Mouse (Mus musculus): ENCODE measurements at regions not wholly inside any gene's neighbourhood (a gene's known extent, or its start where the extent isn't known, plus 50 kb on each side); places are given as distances from the start of the nearest gene placed in this dataset.
"Not testable (repeated sequence)": the region's sequence is repeated elsewhere in the genome, so short reads cannot be mapped to it uniquely, and the experiment has no call there.

DNA sequence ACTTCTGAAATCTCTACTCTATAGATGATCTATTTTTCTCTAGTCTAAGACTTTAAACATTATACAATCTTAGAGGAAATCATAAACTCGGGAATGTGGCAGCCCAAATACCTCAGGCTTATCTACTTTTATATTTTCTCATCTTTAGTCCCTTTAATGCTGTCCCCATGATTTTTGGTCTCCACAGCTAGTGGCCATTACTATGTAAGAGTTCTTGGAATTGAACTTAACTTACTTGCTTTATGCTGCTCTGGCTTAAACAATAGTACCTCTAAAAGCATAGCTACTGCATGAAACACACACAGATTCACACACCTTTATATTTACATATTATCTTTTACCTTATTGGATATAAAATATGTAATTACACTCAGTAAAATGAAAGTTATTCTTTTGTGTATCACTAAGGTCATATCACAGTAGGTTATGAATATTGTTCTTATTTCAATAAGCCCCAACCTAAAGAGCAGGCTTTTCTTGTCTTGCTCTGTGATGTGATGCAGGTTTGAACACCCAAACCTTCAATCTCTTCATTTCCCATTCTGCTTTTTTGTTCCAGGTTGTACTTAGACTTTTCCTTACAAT is 78.9 kb upstream of the Cwc22 start:
- no peak for ATAC-seq (replicated peaks; ENCODE audit: low read depth, poor library complexity, severe bottlenecking)

DNA sequence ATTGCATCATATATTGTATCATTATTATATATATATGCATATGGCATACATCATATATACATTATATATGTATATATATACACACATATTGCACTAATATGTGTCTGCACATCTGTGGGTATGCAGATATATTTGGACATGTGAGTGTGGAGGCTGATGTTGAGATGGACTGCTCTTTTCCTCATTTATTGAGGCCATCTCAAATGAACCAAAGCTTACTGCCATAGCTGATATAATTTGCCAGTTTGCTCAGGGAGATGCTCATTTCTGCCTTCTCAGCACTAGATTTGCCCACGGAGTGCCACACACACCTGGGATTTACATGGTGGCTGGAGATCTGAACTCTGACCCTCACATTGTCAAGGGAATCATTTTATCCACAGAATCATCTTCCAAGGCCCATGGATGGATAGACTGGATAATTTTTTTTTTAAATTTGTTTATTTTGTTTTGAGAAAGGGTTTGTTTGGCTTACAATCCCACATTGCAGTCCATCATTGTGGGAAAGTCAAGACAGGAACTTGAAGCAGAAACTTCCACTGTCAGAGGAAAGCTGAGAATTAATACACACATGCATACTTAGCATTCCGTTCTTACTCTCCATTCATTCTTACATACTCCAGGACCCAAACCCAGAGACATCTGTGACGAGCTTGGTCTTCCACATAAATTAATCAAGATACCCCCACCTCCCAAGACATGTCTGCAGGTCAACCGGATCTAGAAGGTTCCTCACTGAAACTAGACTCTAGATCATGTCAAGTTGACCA is 77.9 kb upstream of the Cwc22 start:
- ATAC-seq (replicated peaks; ENCODE audit: low read depth, poor library complexity, severe bottlenecking), result no peak

DNA sequence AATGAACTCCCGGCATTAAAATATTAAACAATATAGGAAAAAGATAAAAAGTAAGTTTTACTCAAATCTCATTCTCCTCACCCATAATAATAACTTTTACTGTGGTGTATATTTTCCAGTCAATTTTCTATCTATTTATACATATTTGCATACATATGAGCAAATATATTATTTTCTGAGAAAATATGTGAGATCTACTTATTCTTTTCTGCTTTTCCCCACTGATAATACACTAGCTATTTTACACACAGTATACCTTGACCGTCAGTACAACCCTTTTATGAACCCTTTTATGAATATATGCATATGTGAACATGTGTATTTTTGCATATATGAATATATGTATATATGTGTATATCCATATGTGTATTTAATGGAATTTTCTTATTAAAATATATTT is 77.2 kb upstream of the Cwc22 start:
- ATAC-seq (replicated peaks; ENCODE audit: low read depth, poor library complexity, severe bottlenecking), result no peak

DNA sequence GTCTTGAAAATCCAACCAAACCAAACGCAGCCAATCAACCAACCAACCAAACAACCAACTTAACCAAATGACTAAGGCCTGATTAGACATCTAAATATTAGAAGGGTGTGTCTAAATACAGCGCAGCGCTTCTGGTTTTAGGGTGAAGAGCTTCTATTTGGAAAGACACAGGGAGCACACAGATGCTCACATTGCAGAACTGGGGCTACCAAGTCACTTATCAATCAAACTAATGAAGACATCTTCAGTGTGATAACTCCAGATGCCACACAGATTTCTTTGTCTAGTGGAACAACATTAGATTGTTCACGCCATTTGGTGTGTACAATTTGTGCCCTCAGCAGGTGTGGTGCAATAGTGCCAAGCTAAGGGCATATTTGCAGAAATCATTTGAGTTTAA is 76.6 kb upstream of the Cwc22 start:
- ATAC-seq (replicated peaks; ENCODE audit: low read depth, poor library complexity, severe bottlenecking), result no peak

DNA sequence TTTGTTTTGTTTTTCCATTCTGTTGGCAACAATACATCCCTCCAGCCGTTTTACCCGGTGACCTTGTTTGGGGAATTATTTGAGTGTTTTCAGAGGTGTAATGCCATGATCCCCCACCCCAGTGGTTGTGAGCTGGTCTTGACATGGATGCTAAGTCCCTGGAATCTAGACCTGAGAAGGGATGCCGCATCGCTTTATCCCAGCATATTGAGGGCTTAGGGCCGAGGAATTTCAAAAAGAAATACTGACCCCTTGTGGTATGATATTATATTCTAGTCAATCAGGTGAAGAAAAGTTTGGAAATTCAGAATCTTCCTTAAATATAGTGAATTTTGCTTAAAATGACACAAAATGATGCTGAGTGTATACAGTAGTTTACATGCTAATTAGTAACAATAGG is 75.7 kb upstream of the Cwc22 start:
- no peak for ATAC-seq (replicated peaks; ENCODE audit: low read depth, poor library complexity, severe bottlenecking)

DNA sequence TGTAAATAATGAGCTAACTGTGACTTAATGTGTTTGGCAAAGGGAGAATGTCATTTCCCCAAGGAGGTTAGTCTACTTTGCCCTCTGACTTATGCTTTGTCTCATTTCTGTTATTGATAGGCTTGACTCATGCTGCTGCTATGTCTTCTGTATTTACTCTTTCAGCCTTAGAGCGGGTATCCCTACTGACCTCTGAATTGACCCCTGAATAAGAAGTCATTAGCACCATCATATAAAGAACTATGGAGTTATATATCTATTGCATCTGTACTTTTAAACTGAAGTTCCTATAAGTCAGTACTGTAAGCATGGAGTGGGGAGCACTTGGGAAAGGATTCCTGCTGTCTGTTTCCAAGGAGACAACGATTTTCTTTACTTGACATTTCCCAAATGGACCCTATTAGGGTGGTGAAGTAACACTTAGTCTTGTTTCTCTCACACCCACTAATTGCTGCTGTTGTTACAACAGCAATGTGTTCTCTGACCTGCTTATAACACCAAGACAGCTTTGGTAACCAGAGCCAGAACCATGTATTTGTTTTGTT is 75.3 kb upstream of the Cwc22 start:
- no peak for ATAC-seq (replicated peaks; ENCODE audit: low read depth, poor library complexity, severe bottlenecking)

DNA sequence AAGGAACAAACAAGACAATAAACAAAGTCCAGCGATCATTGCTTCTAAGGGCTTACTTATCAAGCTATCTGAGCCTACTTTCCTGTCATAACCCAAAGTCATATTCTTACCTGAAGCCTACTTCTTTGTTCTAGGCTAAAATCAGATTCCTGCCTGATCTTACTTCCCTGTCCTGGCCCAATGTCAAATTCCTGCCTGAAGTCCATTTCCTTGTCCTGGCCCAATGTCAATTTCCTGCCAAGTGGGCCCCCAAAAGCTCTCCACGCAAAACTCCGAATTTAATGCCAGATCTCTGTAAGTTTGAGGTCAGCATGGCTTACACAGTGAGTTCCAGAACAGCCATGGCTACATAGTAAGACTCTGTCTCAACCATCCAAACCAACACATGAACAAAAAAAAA is 74.3 kb upstream of the Cwc22 start:
- no peak for ATAC-seq (replicated peaks; ENCODE audit: low read depth, poor library complexity, severe bottlenecking)

DNA sequence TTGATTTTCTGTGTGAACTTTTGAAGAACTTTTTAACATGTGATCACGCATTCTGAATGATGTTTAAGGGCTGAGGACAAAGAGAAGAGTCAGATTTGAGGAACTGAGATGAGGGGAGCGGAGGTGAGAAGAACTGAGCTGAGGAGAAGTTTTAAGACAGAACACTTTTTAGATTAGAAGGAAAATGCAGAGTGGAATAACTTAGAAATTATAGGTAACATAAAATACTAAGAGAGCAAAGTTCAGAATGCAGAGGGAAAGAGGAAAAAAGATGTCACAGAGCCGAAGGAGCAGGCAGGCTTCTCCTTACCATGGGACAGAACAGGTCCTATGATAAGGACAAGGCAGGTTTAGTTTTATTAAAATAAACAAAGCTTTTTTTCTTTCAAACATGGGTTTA is 73.7 kb upstream of the Cwc22 start:
- no peak for ATAC-seq (replicated peaks; ENCODE audit: low read depth, poor library complexity, severe bottlenecking)

DNA sequence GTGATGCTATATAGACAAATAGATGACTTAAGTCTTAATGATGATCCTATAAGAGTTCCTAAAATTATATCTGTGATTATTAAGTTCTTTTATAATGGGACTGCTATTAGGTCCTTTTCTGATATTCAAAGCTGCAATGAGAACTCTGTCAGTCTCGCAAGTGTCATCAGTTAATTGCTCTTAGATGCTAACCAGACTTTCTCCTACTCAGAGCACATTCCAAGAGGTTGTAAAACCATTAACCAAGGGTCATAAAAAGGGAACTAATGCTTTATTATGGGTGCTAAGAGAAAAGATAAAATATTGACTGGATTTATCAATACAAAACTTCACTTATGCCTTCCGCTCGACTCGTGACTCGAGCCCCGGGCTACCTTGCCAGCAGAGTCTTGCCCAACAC is 66.3 kb upstream of the Cwc22 start:
- ATAC-seq (replicated peaks; ENCODE audit: low read depth, poor library complexity, severe bottlenecking), result not testable (repeated sequence)

DNA sequence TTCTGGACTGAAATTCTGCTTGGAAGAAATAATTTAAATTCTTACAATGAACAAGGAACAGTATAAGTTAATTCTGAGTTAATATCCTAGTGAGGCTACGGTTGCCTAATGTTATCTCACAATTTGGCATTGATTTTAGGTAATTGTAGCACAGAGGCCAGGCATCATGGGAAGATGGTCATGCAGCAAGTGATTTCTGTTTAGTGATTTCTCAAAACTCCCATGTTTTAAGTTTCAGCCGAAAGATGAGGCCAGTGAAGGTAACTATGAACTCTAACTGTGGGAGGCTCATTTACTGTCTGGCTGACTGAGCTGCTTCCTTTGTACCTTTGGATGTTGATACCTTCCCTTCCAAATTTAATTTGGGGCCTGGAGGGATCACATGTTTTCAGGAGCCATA is 65.6 kb upstream of the Cwc22 start:
- no peak for ATAC-seq (replicated peaks; ENCODE audit: low read depth, poor library complexity, severe bottlenecking)

DNA sequence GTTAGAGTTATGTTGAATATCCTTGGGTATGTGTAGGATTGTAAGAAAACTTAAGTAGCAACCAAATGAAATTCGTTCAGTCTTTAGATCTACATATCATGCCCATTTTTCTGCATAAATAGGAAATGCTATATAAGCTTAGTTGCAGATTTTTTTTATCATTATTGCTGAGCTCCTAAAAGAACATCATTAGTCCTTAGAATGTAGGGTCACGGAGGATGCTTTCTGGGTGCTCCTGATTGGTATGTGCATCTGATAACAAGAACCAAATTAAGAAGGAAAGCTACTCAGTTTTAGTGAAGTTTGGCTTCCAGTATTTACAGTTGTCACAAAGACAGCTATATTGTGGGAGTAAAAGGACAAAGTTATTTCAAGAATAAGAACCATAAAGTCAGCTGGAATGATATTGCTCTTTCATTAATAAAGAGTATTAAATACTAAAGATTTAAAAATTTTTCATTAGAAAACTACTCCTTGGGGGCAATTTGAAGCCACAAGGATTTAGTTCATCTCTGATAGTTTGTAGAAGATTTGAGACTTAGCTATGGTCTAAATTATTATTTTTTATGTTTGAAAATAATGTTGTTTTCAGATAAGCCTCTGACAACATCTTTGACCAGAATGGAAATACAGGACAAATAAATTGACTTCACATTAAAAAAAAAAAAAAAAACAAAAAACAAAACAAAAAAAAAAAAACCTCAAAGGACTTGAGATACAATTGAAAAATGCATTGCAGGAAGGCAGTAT is 65.1 kb upstream of the Cwc22 start:
- no peak for ATAC-seq (replicated peaks; ENCODE audit: low read depth, poor library complexity, severe bottlenecking)

DNA sequence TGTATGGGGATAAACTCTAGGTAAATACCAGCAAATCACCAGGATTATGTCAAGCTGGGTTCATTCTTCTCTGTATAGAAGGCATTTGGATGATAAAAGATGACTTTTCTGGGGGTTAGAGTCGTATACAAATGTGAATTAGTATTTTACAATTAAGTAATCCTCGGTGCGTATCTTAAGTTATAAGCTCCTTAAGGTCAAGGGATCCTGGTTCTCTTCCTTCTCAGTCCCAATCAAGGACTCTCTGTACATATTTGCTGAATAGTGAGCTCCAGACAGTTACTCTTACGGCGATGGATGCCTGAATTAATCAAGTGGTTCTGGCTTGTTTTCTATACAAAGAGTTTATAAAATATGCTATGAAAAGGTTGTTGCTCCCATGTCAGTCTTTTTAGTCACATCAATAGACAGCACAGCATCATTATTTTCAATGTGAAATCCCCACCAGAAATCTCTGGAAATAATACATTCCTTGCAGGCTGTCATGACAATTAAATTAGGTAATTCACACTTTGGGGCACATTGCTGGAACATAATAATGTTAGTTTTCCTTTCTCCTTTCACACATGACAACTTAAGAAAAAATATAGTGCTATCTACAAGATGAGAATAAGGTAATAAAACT is 64.0 kb upstream of the Cwc22 start:
- no peak for ATAC-seq (replicated peaks; ENCODE audit: low read depth, poor library complexity, severe bottlenecking)

DNA sequence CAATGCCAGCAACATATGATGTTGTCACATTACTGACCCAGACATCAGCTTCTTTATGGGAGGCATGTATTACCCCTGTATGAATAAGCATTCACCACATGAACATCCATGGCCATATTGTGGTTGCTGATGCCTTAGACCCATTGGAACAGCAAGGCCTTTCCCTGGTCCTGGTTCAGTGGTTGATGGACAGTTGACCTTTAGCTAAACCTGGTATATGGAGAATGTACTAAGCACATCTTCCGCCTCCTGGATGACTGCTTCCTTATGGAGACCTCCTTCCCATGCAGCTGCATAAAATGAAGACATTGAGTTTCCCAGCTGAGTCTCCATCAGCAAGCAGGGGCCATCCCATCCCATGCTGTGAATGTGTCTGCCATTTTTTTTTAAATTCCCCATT is 61.9 kb upstream of the Cwc22 start:
- no peak for ATAC-seq (replicated peaks; ENCODE audit: low read depth, poor library complexity, severe bottlenecking)

DNA sequence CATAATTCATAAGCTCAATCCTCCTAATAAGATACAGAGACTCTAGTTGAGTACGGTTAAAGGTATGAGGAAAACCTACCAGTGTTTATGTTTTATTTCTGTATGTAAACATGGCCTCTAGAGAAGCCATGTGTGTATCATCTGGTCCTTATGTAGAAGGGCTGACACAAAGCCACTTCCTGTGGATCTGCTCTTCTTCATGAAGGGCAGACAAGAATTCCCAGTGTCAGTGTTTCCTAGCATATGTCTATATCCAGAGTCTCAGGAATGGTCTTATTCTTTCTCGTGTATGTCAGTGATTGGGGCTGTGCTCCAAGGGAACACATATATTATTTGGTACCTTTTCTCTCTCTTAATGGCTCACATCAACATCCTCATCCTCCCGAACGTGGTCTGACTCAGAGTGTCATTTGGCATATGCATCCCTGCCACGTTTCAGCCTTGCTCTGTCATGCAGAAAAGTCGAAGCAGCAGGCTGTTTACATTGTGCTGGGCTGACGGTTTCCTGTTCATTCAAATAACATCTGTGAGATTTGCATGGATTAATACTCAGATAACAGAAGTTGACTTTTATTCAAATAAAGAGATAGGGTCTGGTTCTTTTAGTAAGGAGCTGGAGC is 59.3 kb upstream of the Cwc22 start:
- no peak for ATAC-seq (replicated peaks; ENCODE audit: low read depth, poor library complexity, severe bottlenecking)

DNA sequence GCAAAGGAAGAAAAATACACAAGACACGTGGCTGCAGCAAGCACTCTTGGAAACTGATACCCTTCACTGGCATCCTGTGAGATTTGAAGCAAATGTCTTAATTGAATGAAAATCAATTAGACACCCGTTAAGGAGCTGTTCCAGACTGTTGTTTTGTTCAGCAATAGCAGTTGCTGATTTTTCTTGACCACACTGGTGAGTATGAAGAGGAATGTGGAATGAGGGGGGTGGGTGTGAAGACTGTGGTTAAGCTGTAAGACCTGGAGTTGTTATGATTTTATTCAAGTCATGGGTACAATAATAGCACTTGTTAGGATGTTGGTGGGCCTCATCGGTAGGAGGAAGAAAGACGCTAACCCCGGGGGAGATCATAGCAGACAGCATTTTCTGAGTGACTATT is 58.3 kb upstream of the Cwc22 start:
- no peak for ATAC-seq (replicated peaks; ENCODE audit: low read depth, poor library complexity, severe bottlenecking)

Measured in common myeloid progenitor, adult 5-6 weeks (primary cell).